Mouse (Mus musculus) spleen, adult 10 weeks (tissue): ENCODE results near the gene Gm14744. TPM values are rescaled to one million over a fixed set of nuclear protein-coding genes. Genes with fewer than 3 reads are reported as not detected.

Source experiments
- polyA plus RNA-seq: library from polyadenylated mRNA; stranded (reverse); fragments of 350-450 nt; fragmentation: Illumina TruSeq; extraction: RNeasy Lipid Tissue Mini Kit (QIAGEN cat#74804); gene quantifications from one replicate; pipeline ENCODE4 v1.2.3, GENCODE M21; 2015; ENCODE audit warnings: low replicate concordance; ENCODE audit not compliant: insufficient read depth

Gm14744 gene
- polyA plus RNA-seq, result not detected

DNA sequence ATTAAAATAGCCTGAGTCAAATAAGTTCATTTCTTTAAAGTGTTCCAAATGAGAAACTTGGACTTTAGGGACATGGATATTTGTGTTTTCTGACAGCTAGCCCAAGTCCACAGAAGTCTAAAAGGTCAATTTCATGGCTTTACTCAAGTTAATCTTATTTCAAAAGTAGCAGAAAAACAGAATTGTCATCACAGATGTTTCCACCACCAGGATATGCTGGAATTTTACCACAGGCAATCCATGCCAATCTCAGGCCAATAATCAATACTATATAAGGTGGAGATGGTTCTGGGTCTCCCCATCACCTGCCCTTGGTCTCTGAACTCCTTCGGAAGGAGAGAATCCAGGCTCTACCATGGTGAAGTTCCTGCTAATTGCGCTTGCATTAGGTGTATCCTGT is at the start of gene Gm14744:
Gm14744 (plus strand) TSS at position 301 of the 400 bp plus-strand sequence.

DNA sequence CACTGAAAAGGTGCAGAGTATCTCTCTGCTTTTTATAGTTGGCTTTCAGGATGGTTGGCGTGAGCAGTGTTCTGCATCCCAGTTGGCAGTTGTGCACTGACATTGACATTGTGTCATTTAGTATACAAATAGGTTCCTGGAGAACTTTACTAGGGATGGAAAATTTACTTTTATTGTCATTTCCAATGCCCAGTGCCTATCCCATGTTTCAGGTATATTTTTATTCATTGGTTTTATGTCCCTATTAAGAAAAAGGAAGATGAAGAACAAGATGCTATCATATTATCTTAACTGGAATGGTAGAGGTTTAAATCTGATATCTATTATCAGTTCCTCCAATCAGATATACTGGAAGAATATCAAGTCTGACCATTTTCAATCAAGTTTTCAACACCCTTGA is 11.0 kb upstream of the Gm14744 start, which contains the start of gene Pbsn:
Pbsn (minus strand) TSS at position 101 of the 400 bp plus-strand sequence.

Other genes with a start within 250 kb of the Gm14744 start
- 34.5 TPM for gene Prkx, start 68.5 kb upstream of the Gm14744 start, polyA plus RNA-seq
- gene Pbsn, start 11.1 kb upstream of the Gm14744 start, polyA plus RNA-seq, result not detected
- not detected for gene 5430402E10Rik, start 60.3 kb downstream of the Gm14744 start, polyA plus RNA-seq
- gene Obp1a, start 226.6 kb downstream of the Gm14744 start, polyA plus RNA-seq, result not detected